ENCODE assay signal across 7 mouse cellular contexts in genomic region chr1:172307936-172308335, GRCm38 (mm10). TPM values are rescaled to one million over a fixed set of nuclear protein-coding genes. Genes with fewer than 3 reads are reported as not detected.
DNase-seq lines count a peak whose midpoint lies in the region; ATAC-seq lines count a peak whose summit lies in the region.

No protein-coding gene starts in this region.

- H3K27me3 ChIP-seq in liver, embryonic 16.5 days (ENCODE audit: control insufficient read depth, insufficient read depth, low read depth, low read length): no peaks in the 10 kb centered on the region; the same call in 1 of the 2 replicates

- no peak overlapping the region for H3K4me3 ChIP-seq in liver, embryonic 16.5 days (ENCODE audit: low read depth, low read length)

- WGBS in liver, embryonic 16.5 days (ENCODE audit: insufficient replicate concordance): 62% methylated on average over 10 of the region's 10 CpGs

- H3K27ac ChIP-seq in liver, embryonic 16.5 days (ENCODE audit: low read length): peak overlapping the region; percentile 63

- H3K9ac ChIP-seq in liver, embryonic 16.5 days (ENCODE audit: low read depth, low read length): no peak overlapping the region; the same call in 1 of the 2 replicates

- DNase-seq in 3134 (ENCODE audit: extremely low read depth, insufficient read length, low spot score) (peak; percentile 52), 416B (ENCODE audit: low read depth) (peak; percentile 82)
- peak; percentile 96 for DNase-seq in gonadal fat pad, adult 2 months (ENCODE audit: low read depth)
- no peak for DNase-seq in thymus, adult 18-20 months
- DNase-seq in layer of hippocampus, postnatal 36 days: no peak
- DNase-seq in kidney, adult 11 months: no peak

- no peaks in the 10 kb centered on the region for H3K36me3 ChIP-seq in liver, embryonic 16.5 days (ENCODE audit: control insufficient read depth, insufficient read depth)

- ATAC-seq in liver, embryonic 16.5 days (ENCODE audit: low read depth): no peak

- H3K4me1 ChIP-seq in liver, embryonic 16.5 days (ENCODE audit: control insufficient read depth, low read depth, low read length): peaks cover 46% of the 10 kb centered on the region

- no peaks in the 10 kb centered on the region for H3K9me3 ChIP-seq in liver, embryonic 16.5 days (replicated peaks; ENCODE audit: control insufficient read depth, low read length)

- H3K4me2 ChIP-seq in liver, embryonic 16.5 days (ENCODE audit: low read depth, low read length): no peak overlapping the region

RNA-seq across cellular contexts. Expression of gene Atp1a2, which starts 10.1 kb away (rescaled TPM):
- 167 and 195 TPM in 2 replicates for polyA plus RNA-seq in gonadal fat pad, adult 2 months (2012; rRNA removed)
- polyA plus RNA-seq in liver, embryonic 16.5 days (2015; fragmentation: Nextera tagmentation; extraction: Ambion mirVana): 0.20 and 0.52 TPM in 2 replicates
- total RNA-seq in layer of hippocampus, postnatal 36 days (2021): 100 to 1,000 TPM; 577 to 614 TPM

RNA-seq across cellular contexts. Expression of gene Kcnj9, which starts 21.2 kb away (rescaled TPM):
- 0.24 and 0.42 TPM in 2 replicates for polyA plus RNA-seq in gonadal fat pad, adult 2 months (2012; rRNA removed)
- polyA plus RNA-seq in liver, embryonic 16.5 days (2015; fragmentation: Nextera tagmentation; extraction: Ambion mirVana): 0.04 and 0.09 TPM in 2 replicates
- total RNA-seq in layer of hippocampus, postnatal 36 days (2021): 10 to 100 TPM; 63.6 to 66.8 TPM

RNA-seq across cellular contexts. Expression of gene Kcnj10, which starts 33.1 kb away (rescaled TPM):
- 0.18 and 0.19 TPM in 2 replicates for polyA plus RNA-seq in gonadal fat pad, adult 2 months (2012; rRNA removed)
- 0.07 and 0.09 TPM in 2 replicates for polyA plus RNA-seq in liver, embryonic 16.5 days (2015; fragmentation: Nextera tagmentation; extraction: Ambion mirVana)
- 10 to 100 TPM; 89.3 to 94.4 TPM for total RNA-seq in layer of hippocampus, postnatal 36 days (2021)

RNA-seq across cellular contexts. Expression of gene Igsf8, which starts 46.5 kb away (rescaled TPM):
- 88.9 and 98.2 TPM in 2 replicates for polyA plus RNA-seq in gonadal fat pad, adult 2 months (2012; rRNA removed)
- polyA plus RNA-seq in liver, embryonic 16.5 days (2015; fragmentation: Nextera tagmentation; extraction: Ambion mirVana): 16.8 and 20.6 TPM in 2 replicates
- total RNA-seq in layer of hippocampus, postnatal 36 days (2021): 100 to 1,000 TPM; 256 to 272 TPM

RNA-seq across cellular contexts. Expression of gene Atp1a4, which starts 49.7 kb away (rescaled TPM):
- 2.7 and 4.3 TPM in 2 replicates for polyA plus RNA-seq in gonadal fat pad, adult 2 months (2012; rRNA removed)
- not detected in 2 replicates for polyA plus RNA-seq in liver, embryonic 16.5 days (2015; fragmentation: Nextera tagmentation; extraction: Ambion mirVana)
- total RNA-seq in layer of hippocampus, postnatal 36 days (2021): not detected

Comparison
In these comparisons a context has a peak if more than half of its experiments do, and no peak if none do; other contexts are left out.
1. DNase-seq: peak in 3134 (single experiment), 416B (single experiment) and gonadal fat pad, adult 2 months (single experiment); none in thymus, adult 18-20 months (0 of 2), layer of hippocampus, postnatal 36 days (0 of 2) and kidney, adult 11 months (single experiment).
2. RNA of gene Atp1a2, which starts 10.1 kb away (polyA plus RNA-seq): 167 to 195 TPM in gonadal fat pad, adult 2 months; 0.20 to 0.52 TPM in liver, embryonic 16.5 days; every median in the first group is over 100 times any median in the second.